Mouse (Mus musculus): ENCODE results near the gene Tacr1.

GRCm38 (mm10) chr6:82549270-82549669 is 147.1 kb downstream of the Tacr1 start:
- TF ChIP-seq GATA2 (IDR thresholded peaks at IDR 0.05; ENCODE audit: borderline replicate concordance, low read depth, low read length) (no peak), CTCF (IDR thresholded peaks at IDR 0.05; ENCODE audit: low read depth, low read length) (no peak), TAL1 (conservative IDR thresholded peaks at IDR 0.05; ENCODE audit: low read depth, low read length) (no peak), GATA1 (IDR thresholded peaks at IDR 0.05; ENCODE audit: borderline replicate concordance, low read length) (no peak), POLR2AphosphoS5 (IDR thresholded peaks at IDR 0.05; ENCODE audit: insufficient replicate concordance, low read depth, low read length) (no peak)
